Mouse (Mus musculus) embryonic facial prominence, embryonic 13.5 days (tissue): ENCODE results near the gene Nras. TPM values are rescaled to one million over a fixed set of nuclear protein-coding genes. Genes with fewer than 3 reads are reported as not detected.

Experiments used
- ATAC-seq: fragments of 200-750 bp; cut with Nextera tagmentation; 2 replicates; pipeline ENCODE4 v1.8.0; 2017; ENCODE audit warnings: low read depth; ENCODE audit not compliant: insufficient number of reproducible peaks, insufficient read depth, low FRiP score, low TSS enrichment
- H3K27ac ChIP-seq: fragments of 300-500 bp; sonication (generic); 2 replicates; pipeline ENCODE4 v1.5.1; 2015; ENCODE audit warnings: moderate library complexity, mild to moderate bottlenecking, inconsistent platforms
- H3K27me3 ChIP-seq: fragments of 300-500 bp; sonication (generic); 2 replicates; pipeline ENCODE4 v1.6.1; 2015; ENCODE audit warnings: mild to moderate bottlenecking, inconsistent platforms
- H3K36me3 ChIP-seq: fragments of 300-500 bp; sonication (generic); 2 replicates; pipeline ENCODE4 v1.6.1; 2015; ENCODE audit warnings: mild to moderate bottlenecking, inconsistent platforms
- H3K4me1 ChIP-seq: fragments of 300-500 bp; sonication (generic); 2 replicates; pipeline ENCODE4 v1.6.1; 2015; ENCODE audit warnings: inconsistent platforms
- H3K4me2 ChIP-seq: fragments of 300-500 bp; sonication (generic); 2 replicates; pipeline ENCODE4 v1.6.1; 2015; ENCODE audit warnings: moderate library complexity, mild to moderate bottlenecking, inconsistent platforms
- H3K4me3 ChIP-seq: fragments of 300-500 bp; sonication (generic); 2 replicates; pipeline ENCODE4 v1.5.1; 2015; ENCODE audit warnings: mild to moderate bottlenecking, inconsistent platforms
- H3K9ac ChIP-seq: fragments of 300-500 bp; sonication (generic); 2 replicates; pipeline ENCODE4 v1.6.1; 2015; ENCODE audit warnings: mild to moderate bottlenecking, inconsistent platforms
- H3K9me3 ChIP-seq: fragments of 300-500 bp; sonication (generic); 2 replicates; pipeline ENCODE4 v1.6.1; 2016; ENCODE audit warnings: inconsistent platforms
- WGBS: fragments of 180-500 bp; shearing (Covaris S2); methylation state at CpG from one replicate; pipeline ENCODE4 v1.1.7; 2015; ENCODE audit warnings: mixed read lengths; 5-methylcytosine and 5-hydroxymethylcytosine counted together
- polyA plus RNA-seq: library from polyadenylated mRNA; unstranded; fragments of >200 nt; fragmentation: Nextera tagmentation; extraction: Ambion mirVana; gene quantifications from 2 replicates; pipeline ENCODE4 v1.2.1, GENCODE M21; 2015

Nras gene
- polyA plus RNA-seq = 100 and 102 TPM in 2 replicates

DNA sequence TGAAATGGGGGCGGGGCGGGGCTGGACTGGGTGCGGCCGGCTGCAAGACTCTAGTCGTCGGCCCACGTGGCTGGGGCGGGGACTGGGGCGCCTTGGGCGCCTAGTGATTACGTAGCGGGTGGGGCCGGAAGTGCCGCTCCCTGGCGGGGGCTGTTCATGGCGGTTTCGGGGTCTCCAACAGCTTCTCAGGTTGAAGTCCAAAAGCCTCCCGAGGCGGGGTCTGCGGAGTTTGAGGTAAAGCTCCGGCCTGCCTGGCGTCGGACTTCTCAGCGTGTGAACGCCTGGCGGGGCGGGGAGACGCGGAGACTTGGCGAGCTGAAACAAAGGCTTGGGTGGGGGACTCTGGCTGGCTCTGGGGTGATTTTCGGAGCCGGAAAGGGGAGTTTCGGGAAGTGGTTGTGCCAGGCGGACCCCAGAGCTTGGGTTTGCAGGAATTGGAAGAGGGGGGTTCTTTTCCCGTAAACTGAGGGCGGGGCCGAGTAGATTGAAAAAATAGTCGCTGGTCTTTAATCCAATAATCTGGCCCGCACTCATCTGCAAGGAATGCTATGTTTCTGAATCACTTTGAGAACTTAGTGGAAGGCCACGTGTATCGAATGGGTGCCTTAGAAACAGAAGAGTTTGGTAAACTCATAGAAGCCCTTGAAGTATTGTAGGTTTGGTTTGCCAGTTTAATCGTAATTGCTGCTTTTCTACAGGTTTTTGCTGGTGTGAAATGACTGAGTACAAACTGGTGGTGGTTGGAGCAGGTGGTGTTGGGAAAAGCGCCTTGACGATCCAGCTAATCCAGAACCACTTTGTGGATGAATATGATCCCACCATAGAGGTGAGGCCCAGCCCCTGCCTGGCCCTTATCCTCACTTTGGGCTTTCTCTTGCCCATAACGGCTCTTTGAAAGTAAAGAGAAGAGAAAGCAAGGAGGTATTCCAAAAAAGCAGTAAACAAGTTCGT, at the start of gene Nras:
Gene Nras, plus strand, starts transcription at position 79 of the 951 bp plus-strand sequence.
- Histone ChIP-seq H3K9ac (peak within 1 kb of the TSS; percentile 90), H3K4me1 (0 out of 2 replicates have a peak, but pooled peaks cover 2% of the 10 kb centered on the region), H3K4me2 (peak within 1 kb of the TSS; percentile 69), H3K9me3 (no peaks in the 10 kb centered on the region), H3K36me3 (peaks cover 67% of the 10 kb centered on the region), H3K4me3 (peak within 1 kb of the TSS; percentile 74), H3K27ac (peak within 1 kb of the TSS; percentile 99), H3K27me3 (no peaks in the 10 kb centered on the region)
- peak; percentile 96 for ATAC-seq
- WGBS = 2% methylated on average over 46 of the region's 46 CpGs

DNA sequence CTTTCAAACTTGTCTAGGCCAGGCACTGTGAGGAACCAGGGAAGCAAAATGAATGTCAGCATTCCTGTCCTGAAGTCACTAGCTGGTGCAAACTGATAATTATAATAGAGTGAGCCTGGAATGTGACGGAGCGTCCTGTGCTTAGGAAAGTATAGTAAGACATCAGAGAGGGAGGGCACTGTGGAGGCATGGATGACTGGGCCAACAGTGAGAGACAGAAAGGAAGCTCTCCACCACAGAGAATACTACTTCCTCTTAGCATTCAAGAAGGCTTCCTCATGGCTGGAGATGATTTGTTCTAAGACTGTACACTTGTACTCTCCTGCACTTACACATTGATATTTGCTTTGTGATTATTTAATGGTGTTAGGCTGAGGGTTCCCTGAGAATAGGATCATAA, 40.7 kb upstream of the Nras start:
- H3K4me1 ChIP-seq = peaks cover 7% of the 10 kb centered on the region
- no peak overlapping the region for H3K9ac ChIP-seq
- no peak overlapping the region for H3K4me3 ChIP-seq
- no peak overlapping the region for H3K4me2 ChIP-seq
- no peak overlapping the region for H3K27ac ChIP-seq
- no peaks in the 10 kb centered on the region for H3K36me3 ChIP-seq
- WGBS = 64% methylated on average over 2 of the region's 2 CpGs
- H3K27me3 ChIP-seq = no peaks in the 10 kb centered on the region
- ATAC-seq = no peak
- H3K9me3 ChIP-seq = no peaks in the 10 kb centered on the region

- H3K9ac ChIP-seq = no peak overlapping the region
- H3K27ac ChIP-seq = 0 out of 2 replicates have a peak overlapping the region, but pooled peaks have one; percentile 98
- H3K27me3 ChIP-seq = no peaks in the 10 kb centered on the region
Measured at GRCm38 (mm10) chr3:103019462-103019861, 38.6 kb upstream of the Nras start.

GRCm38 (mm10) chr3:103020249-103020942, 37.7 kb upstream of the Nras start, which contains the start of gene Csde1:
Csde1 (plus strand) TSS chr3:103020426.
- H3K9me3 ChIP-seq = no peaks in the 10 kb centered on the region
- H3K9ac ChIP-seq = peak within 1 kb of the TSS; percentile 97
- no peaks in the 10 kb centered on the region; the same call in 1 of the 2 replicates for H3K36me3 ChIP-seq
- H3K4me1 ChIP-seq = peaks cover 11% of the 10 kb centered on the region
- peak; percentile 90 for ATAC-seq
- under 1% methylated on average over 55 of the region's 55 CpGs for WGBS
- peak within 1 kb of the TSS; percentile 66 for H3K4me2 ChIP-seq
- H3K27me3 ChIP-seq = no peaks in the 10 kb centered on the region
- H3K27ac ChIP-seq = peak within 1 kb of the TSS; percentile 98
- H3K4me3 ChIP-seq = peak within 1 kb of the TSS; percentile 87

More at GRCm38 (mm10) chr3:103019462-103019861, 38.6 kb upstream of the Nras start:
- H3K4me3 ChIP-seq = peak overlapping the region; percentile 87
- 85% methylated on average over 2 of the region's 2 CpGs for WGBS
- H3K9me3 ChIP-seq = no peaks in the 10 kb centered on the region
- no peaks in the 10 kb centered on the region for H3K36me3 ChIP-seq
- peaks cover 11% of the 10 kb centered on the region for H3K4me1 ChIP-seq
- peak overlapping the region; percentile 53 for H3K4me2 ChIP-seq
- no peak for ATAC-seq

GRCm38 (mm10) chr3:103020943-103021638, 37.0 kb upstream of the Nras start:
- under 1% methylated on average over 35 of the region's 37 CpGs for WGBS
- Histone ChIP-seq H3K4me2 (peak overlapping the region; percentile 66), H3K27ac (peak overlapping the region; percentile 98), H3K4me1 (peaks cover 11% of the 10 kb centered on the region), H3K9me3 (no peaks in the 10 kb centered on the region), H3K4me3 (peak overlapping the region; percentile 87), H3K36me3 (no peaks in the 10 kb centered on the region; the same call in 1 of the 2 replicates), H3K9ac (peak overlapping the region; percentile 97), H3K27me3 (no peaks in the 10 kb centered on the region)
- peak; percentile 94 for ATAC-seq

DNA sequence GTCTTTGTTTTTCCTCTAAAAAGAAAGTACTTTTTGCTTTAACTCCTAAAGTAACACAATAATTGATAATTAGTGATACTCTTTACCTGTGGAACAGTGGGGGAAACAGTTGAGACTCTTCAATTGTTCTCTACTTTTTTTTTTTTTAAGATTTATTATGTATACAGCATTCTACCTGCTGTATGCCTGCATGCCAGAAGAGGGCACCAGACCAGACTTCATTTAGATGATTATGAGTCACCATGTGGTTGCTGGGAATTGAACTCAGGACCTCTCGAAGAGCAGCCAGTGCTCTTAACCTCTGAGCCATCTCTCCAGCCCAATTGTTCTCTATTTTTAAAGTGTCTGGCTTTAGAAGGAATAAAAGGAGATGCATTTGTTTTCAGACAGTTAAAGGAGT, 31.9 kb upstream of the Nras start:
- no peak overlapping the region for H3K9ac ChIP-seq
- WGBS = 90% methylated on average over 1 of the region's 1 CpGs
- H3K4me2 ChIP-seq = no peak overlapping the region
- peaks cover 39% of the 10 kb centered on the region for H3K36me3 ChIP-seq
- H3K27ac ChIP-seq = no peak overlapping the region
- H3K27me3 ChIP-seq = no peaks in the 10 kb centered on the region
- H3K4me1 ChIP-seq = peaks cover 11% of the 10 kb centered on the region
- no peak for ATAC-seq
- no peaks in the 10 kb centered on the region for H3K9me3 ChIP-seq
- H3K4me3 ChIP-seq = no peak overlapping the region

GRCm38 (mm10) chr3:103040285-103040684, 17.8 kb upstream of the Nras start:
- Histone ChIP-seq H3K9me3 (no peaks in the 10 kb centered on the region), H3K27me3 (no peaks in the 10 kb centered on the region), H3K4me3 (no peak overlapping the region), H3K4me1 (no peaks in the 10 kb centered on the region), H3K27ac (no peak overlapping the region), H3K36me3 (peaks cover 61% of the 10 kb centered on the region), H3K4me2 (no peak overlapping the region), H3K9ac (no peak overlapping the region)
- 94% methylated on average over 6 of the region's 6 CpGs for WGBS
- no peak for ATAC-seq

DNA sequence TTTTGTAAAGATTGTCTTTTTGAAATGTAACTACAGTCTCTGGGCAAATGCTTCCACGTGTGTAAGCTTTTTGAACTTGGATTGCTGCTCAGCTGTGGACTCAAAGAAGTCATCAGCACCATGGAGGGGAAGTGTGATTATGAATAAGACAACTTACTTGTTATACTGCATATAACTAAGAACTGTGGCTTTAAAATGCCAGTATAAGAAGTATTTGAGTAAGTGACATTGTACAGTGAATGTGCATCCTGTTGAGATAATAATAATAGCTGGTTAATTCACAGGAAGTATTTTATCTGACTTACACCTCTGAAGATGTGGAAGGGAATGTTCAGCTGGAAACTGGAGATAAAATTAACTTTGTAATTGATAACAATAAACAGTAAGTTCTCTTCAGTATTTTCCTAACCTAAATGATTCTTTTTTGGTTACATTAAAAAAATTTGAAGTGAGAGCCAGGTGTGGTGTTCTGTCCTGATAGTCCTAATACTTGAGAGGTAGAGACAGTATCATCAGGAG, 17.2 kb upstream of the Nras start:
- no peak for ATAC-seq
- Histone ChIP-seq H3K4me1 (no peaks in the 10 kb centered on the region), H3K9me3 (no peaks in the 10 kb centered on the region), H3K27me3 (no peaks in the 10 kb centered on the region), H3K9ac (no peak overlapping the region), H3K4me2 (no peak overlapping the region), H3K36me3 (peaks cover 67% of the 10 kb centered on the region), H3K4me3 (no peak overlapping the region), H3K27ac (no peak overlapping the region)
- 90% methylated on average over 1 of the region's 1 CpGs for WGBS

GRCm38 (mm10) chr3:103056016-103056595, 2.0 kb upstream of the Nras start:
- no peak for ATAC-seq
- no peak overlapping the region for H3K4me2 ChIP-seq
- no peak overlapping the region for H3K4me3 ChIP-seq
- H3K27ac ChIP-seq = no peak overlapping the region
- H3K9me3 ChIP-seq = no peaks in the 10 kb centered on the region
- WGBS = 86% methylated on average over 5 of the region's 5 CpGs
- H3K4me1 ChIP-seq = 0 out of 2 replicates have a peak, but pooled peaks cover 2% of the 10 kb centered on the region
- no peak overlapping the region for H3K9ac ChIP-seq
- H3K36me3 ChIP-seq = peaks cover 63% of the 10 kb centered on the region
- H3K27me3 ChIP-seq = no peaks in the 10 kb centered on the region

DNA sequence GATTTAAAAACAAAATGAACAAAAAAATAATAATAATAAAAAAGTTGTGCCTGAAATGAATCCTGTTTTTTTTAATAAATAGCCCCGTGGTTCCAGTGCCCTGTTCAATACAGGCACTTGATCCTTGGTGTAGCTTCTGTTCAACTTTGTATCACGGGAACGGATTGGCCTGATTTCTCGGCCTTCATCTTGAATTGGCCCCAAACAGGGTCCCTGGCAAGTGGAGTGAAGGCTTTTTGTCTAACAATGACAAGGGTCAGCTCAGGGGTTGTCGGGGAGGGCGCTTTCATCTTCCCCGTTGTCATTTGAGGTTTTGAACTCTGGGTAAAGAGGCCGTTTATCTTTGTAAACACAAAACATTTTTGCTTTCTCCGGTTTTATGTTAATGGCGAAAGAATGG, 333 bp upstream of the Nras start:
- ATAC-seq = no peak
- H3K27me3 ChIP-seq = no peaks in the 10 kb centered on the region
- H3K4me2 ChIP-seq = peak overlapping the region; percentile 69
- H3K36me3 ChIP-seq = peaks cover 65% of the 10 kb centered on the region
- H3K4me3 ChIP-seq = peak overlapping the region; percentile 74
- H3K9me3 ChIP-seq = no peaks in the 10 kb centered on the region
- peak overlapping the region; percentile 35; the same call in 1 of the 2 replicates for H3K27ac ChIP-seq
- 0 out of 2 replicates have a peak, but pooled peaks cover 2% of the 10 kb centered on the region for H3K4me1 ChIP-seq
- WGBS = 4% methylated on average over 10 of the region's 10 CpGs
- peak overlapping the region; percentile 55; the same call in 1 of the 2 replicates for H3K9ac ChIP-seq
